Mouse (Mus musculus) bone marrow macrophage, adult 2 months (primary cell): Measurements from ENCODE around the gene Eps15.

ENCODE experiments used
- CTCF ChIP-seq: IDR thresholded peaks from 2 replicates; pipeline ENCODE4 v1.5.1; 2012; ENCODE audit warnings: low read depth, mild to moderate bottlenecking, low read length, moderate library complexity
- POLR2A ChIP-seq: IDR thresholded peaks from 2 replicates; pipeline ENCODE4 v1.6.1; 2012; ENCODE audit warnings: mild to moderate bottlenecking, low read depth, low read length, borderline replicate concordance

DNA sequence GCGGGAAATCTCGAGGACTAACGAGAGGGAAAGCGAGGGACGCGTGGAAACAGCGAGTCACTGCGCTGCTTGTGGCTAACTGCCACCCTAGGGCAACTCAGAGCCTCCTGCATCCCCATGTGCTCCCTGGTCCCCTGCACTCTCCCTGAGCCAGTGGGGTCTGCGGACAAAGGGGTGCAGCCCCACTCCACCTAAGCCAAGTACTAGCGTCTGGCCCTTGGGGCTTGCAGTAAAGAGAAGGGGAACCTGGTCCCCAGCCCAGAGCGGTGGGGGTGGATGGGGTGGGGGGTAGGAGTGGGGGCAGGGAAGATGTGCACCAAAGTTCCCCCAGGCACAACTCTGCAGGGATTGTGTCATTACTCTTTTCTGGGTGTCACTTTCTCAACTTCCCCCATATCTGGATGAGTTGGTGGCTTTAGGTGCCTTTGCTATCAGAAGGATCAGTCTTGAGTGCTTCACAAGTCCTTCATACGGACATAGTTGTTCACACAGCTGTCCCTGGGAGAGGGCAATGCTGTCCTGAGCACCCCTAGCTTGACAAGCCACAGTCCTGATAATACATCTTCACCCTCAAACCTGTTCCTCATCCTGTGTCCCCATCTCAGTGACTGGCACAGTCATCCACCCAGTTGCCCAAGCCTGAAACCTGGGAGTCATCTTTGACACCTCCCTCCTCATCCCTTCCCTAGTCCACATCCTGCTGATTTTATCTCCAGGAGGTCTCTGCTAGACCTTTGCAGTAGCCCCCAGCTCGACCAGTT is 114.4 kb downstream of the Eps15 start:
- TF ChIP-seq CTCF = no peak
- TF ChIP-seq POLR2A = no peak
